ENCODE assay signal across 8 mouse cellular contexts in genomic region chr2:145785758-145786617, GRCm38 (mm10).
DNase-seq lines count a peak whose midpoint lies in the region; ATAC-seq and TF ChIP-seq lines count a peak whose summit lies in the region.

No protein-coding gene starts in this region.

- H3K36me3 ChIP-seq in heart, adult 2 months (ENCODE audit: control insufficient read depth, insufficient read depth, low read length): no peaks in the 10 kb centered on the region; the same call in 1 of the 2 replicates
- no peaks in the 10 kb centered on the region for H3K36me3 ChIP-seq in liver, embryonic 11.5 days (ENCODE audit: control insufficient read depth, insufficient read depth, low read length)
- no peaks in the 10 kb centered on the region for H3K36me3 ChIP-seq in myocyte (ENCODE audit: control insufficient read depth, insufficient read depth)

- no peaks in the 10 kb centered on the region for H3K27me3 ChIP-seq in heart, adult 2 months (ENCODE audit: control insufficient read depth, insufficient read depth, low read length)
- H3K27me3 ChIP-seq in liver, embryonic 11.5 days (replicated peaks; ENCODE audit: control insufficient read depth, insufficient read depth, low read length): no peaks in the 10 kb centered on the region
- no peaks in the 10 kb centered on the region for H3K27me3 ChIP-seq in myocyte (ENCODE audit: control insufficient read depth, insufficient read depth, insufficient read length)

- peak overlapping the region; percentile 53 for H3K4me3 ChIP-seq in heart, adult 2 months
- H3K4me3 ChIP-seq in liver, embryonic 11.5 days (ENCODE audit: low read depth, low read length): peak overlapping the region; percentile 34
- peak overlapping the region; percentile 15 for H3K4me3 ChIP-seq in myocyte

- no peaks in the 10 kb centered on the region for H3K9me3 ChIP-seq in liver, embryonic 11.5 days (ENCODE audit: control insufficient read depth, low read length)

- no peaks in the 10 kb centered on the region for H3K79me2 ChIP-seq in heart, adult 2 months (replicated peaks; ENCODE audit: control insufficient read depth, insufficient read depth, low read length)
- H3K79me2 ChIP-seq in myocyte (ENCODE audit: control insufficient read depth, insufficient read depth): no peaks in the 10 kb centered on the region

- H3ac ChIP-seq in myocyte (ENCODE audit: control insufficient read depth, insufficient read length): no peak overlapping the region

- peaks cover 7% of the 10 kb centered on the region for H3K4me1 ChIP-seq in heart, adult 2 months (ENCODE audit: control insufficient read depth, insufficient read depth, low read length)
- peaks cover 13% of the 10 kb centered on the region for H3K4me1 ChIP-seq in liver, embryonic 11.5 days (replicated peaks; ENCODE audit: control insufficient read depth, insufficient read depth, low read length)

- peak overlapping the region; percentile 71 for H3K4me2 ChIP-seq in liver, embryonic 11.5 days
- H3K4me2 ChIP-seq in myocyte (ENCODE audit: low read depth): peak overlapping the region; percentile 81

- H3K27ac ChIP-seq in heart, adult 2 months: peak overlapping the region; percentile 72
- peak overlapping the region; percentile 53 for H3K27ac ChIP-seq in liver, embryonic 11.5 days (ENCODE audit: low read depth, low read length)

- DNase-seq in cerebellum, adult 11 months: no peak
- DNase-seq in embryo, embryonic 11.5 days (ENCODE audit: low read depth, low spot score): peak; percentile 32
- peak; percentile 64 to 65 for DNase-seq in heart, adult 2 months
- peak; percentile 83 for DNase-seq in kidney, adult 11 months
- peak; percentile 41 for DNase-seq in liver, embryonic 11.5 days (ENCODE audit: low spot score)
- peak; percentile 31 to 62 for DNase-seq in urinary bladder, postnatal 4 days (ENCODE audit: low spot score in 2 of 2)

- TF ChIP-seq EP300 in heart, adult 2 months (IDR thresholded peaks at IDR 0.05; ENCODE audit: insufficient read depth, low read depth, low read length): no peak

- under 1% methylated on average over 18 of the region's 18 CpGs for whole genome bisulfite sequencing in heart, adult 2 months
- WGBS in liver, embryonic 11.5 days: 3% methylated on average over 18 of the region's 18 CpGs

- intact Hi-C loops in heart, adult 2 months (cut with DNase I): loop anchor here (5.0 kb wide), 1 partner anchor 76 kb away; no protein-coding TSS in a partner anchor

- peak overlapping the region; percentile 24 for H3K9ac ChIP-seq in heart, adult 2 months (ENCODE audit: low read depth, low read length)
- peak overlapping the region; percentile 53; the same call in 1 of the 2 replicates for H3K9ac ChIP-seq in liver, embryonic 11.5 days (ENCODE audit: low read depth, low read length)

- TF ChIP-seq CTCF in heart, adult 2 months (IDR thresholded peaks at IDR 0.05): peak; percentile 55

- no peak for TF ChIP-seq POLR2A in heart, adult 2 months (IDR thresholded peaks at IDR 0.05; ENCODE audit: insufficient read depth, low read depth, low read length)
- no peak for TF ChIP-seq POLR2A in myocyte (IDR thresholded peaks at IDR 0.05; ENCODE audit: insufficient read length, low read depth)

- peak; percentile 60 for ATAC-seq in cerebellum, adult (ENCODE audit: insufficient number of reproducible peaks, low FRiP score, low TSS enrichment)
- no peak; the same call in 1 of the 2 replicates for ATAC-seq in liver, embryonic 11.5 days (replicated peaks; ENCODE audit: low FRiP score)

TF ChIP-seq in myocyte, 11 proteins besides CTCF, POLR2A, EP300 and RAD21:
- TF ChIP-seq POLR2AphosphoS2 (IDR thresholded peaks at IDR 0.05; ENCODE audit: insufficient read length, low read depth): no peak
- no peak for TF ChIP-seq CEBPB (IDR thresholded peaks at IDR 0.05; ENCODE audit: insufficient read depth, poor library complexity, severe bottlenecking)
- no peak for TF ChIP-seq SRF (IDR thresholded peaks at IDR 0.05; ENCODE audit: control insufficient read depth, insufficient read length, low read depth)
- no peak for TF ChIP-seq MYOD1 (IDR thresholded peaks at IDR 0.05; ENCODE audit: control insufficient read depth in 1 of 3, insufficient read length in 2 of 3, low read depth in 2 of 3)
- TF ChIP-seq USF1 (IDR thresholded peaks at IDR 0.05; ENCODE audit: low read depth): no peak
- no peak for TF ChIP-seq MAX (IDR thresholded peaks at IDR 0.05; ENCODE audit: low read depth)
- TF ChIP-seq E2F4 (IDR thresholded peaks at IDR 0.05; ENCODE audit: insufficient read depth): no peak
- no peak for TF ChIP-seq REST (IDR thresholded peaks at IDR 0.05; ENCODE audit: insufficient read depth, insufficient read length)
- TF ChIP-seq MYOG (IDR thresholded peaks at IDR 0.05; ENCODE audit: control insufficient read depth in 1 of 3, insufficient read depth in 1 of 3, insufficient read length in 2 of 3, low read depth in 2 of 3): no peak
- no peak for TF ChIP-seq TCF12 (IDR thresholded peaks at IDR 0.05; ENCODE audit: insufficient read depth, poor library complexity, severe bottlenecking)
- TF ChIP-seq TCF3 (IDR thresholded peaks at IDR 0.05; ENCODE audit: insufficient read length, low read depth): no peak
